Mouse (Mus musculus) bone marrow, adult 2 months (tissue): ENCODE data around the gene Adora2b. TPM values are rescaled to one million over a fixed set of nuclear protein-coding genes. Genes with fewer than 3 reads are reported as not detected.
"Not testable (repeated sequence)": the region's sequence is repeated elsewhere in the genome, so short reads cannot be mapped to it uniquely, and the experiment has no call there.

Experiments used
- H3K27ac ChIP-seq: fragments of 200-500 bp; 2 replicates; pipeline ENCODE4 v1.5.1; 2012; ENCODE audit warnings: low read depth, mild to moderate bottlenecking, control low read depth, inconsistent platforms, low read length; ENCODE audit not compliant: control insufficient read depth, poor library complexity, insufficient read depth
- H3K4me1 ChIP-seq: fragments of 200-500 bp; 2 replicates; pipeline ENCODE4 v1.6.1; 2011; ENCODE audit warnings: low read length; ENCODE audit not compliant: control insufficient read depth, insufficient read depth
- H3K4me3 ChIP-seq: fragments of 200-500 bp; replicated peaks from 2 replicates; pipeline ENCODE3; 2011; ENCODE audit warnings: mild to moderate bottlenecking, low read depth, low read length, control low read depth; ENCODE audit not compliant: control insufficient read depth
- CTCF ChIP-seq: fragments of 200-500 bp; IDR thresholded peaks from 2 replicates; pipeline ENCODE4 v1.5.1; 2011; ENCODE audit warnings: low read length, control low read depth; ENCODE audit not compliant: control insufficient read depth, insufficient read depth
- POLR2A ChIP-seq: fragments of 200-500 bp; IDR thresholded peaks from 2 replicates; pipeline ENCODE4 v1.6.1; 2011; ENCODE audit warnings: low read depth, mild to moderate bottlenecking, control low read depth, low read length, borderline replicate concordance; ENCODE audit not compliant: control insufficient read depth
- WGBS: fragments of 180-500 bp; shearing (Covaris S2); methylation state at CpG from one replicate; pipeline ENCODE4 v1.1.7; 2018; 5-methylcytosine and 5-hydroxymethylcytosine counted together
- polyA plus RNA-seq: library from polyadenylated mRNA; stranded (reverse); fragments of >200 nt; gene quantifications from 2 replicates; pipeline ENCODE4 v1.2.4, GENCODE M21; 2011; ENCODE audit warnings: low replicate concordance; ENCODE audit not compliant: missing spikeins, insufficient read depth, insufficient read length

Gene Adora2b
- polyA plus RNA-seq, 1 experiment: not detected

DNA sequence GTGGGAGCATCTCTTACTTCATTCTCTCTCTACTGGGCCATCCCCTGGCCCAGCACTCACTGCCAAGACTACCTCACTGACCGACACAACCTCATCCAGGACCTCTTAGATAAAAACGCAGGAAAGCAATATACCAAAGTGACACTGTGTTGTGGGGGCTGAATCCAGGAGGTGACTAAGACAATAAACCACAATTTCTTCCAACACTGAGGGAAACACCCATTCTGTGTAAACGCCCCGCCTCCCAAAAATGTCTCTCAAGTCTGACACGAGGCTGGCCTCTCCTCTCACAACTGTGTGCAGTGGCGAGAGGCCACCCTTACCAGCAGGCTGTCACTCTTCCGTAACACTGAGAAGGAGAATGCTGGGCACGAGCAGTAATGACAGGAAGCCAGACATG, 19.6 kb downstream of the Adora2b start:
- TF ChIP-seq POLR2A: no peak
- H3K4me3 ChIP-seq: no peak overlapping the region
- no peak overlapping the region for H3K27ac ChIP-seq
- no peaks in the 10 kb centered on the region for H3K4me1 ChIP-seq
- 66% methylated on average over 8 of the region's 8 CpGs for WGBS

DNA sequence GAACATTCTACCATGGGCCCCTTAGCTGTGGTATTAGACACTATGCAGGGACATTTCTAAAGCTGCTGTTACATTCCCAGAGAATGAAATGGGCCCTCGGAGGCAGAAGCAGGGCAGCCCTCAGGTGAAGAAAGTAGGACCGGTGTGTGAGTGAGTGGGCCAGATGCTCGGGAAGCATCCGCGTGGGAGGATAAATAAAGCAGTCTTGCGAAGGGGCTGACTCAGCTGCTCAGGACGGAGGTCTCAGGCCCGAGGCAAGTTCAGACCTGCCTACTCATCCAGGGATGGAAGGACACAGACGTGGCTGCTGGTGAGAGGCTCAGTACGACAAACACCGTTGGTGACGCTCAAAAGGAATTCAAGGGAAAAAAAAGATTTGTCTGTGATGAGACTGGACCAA, 20.3 kb downstream of the Adora2b start:
- no peaks in the 10 kb centered on the region for H3K4me1 ChIP-seq
- WGBS: 89% methylated on average over 12 of the region's 12 CpGs
- TF ChIP-seq CTCF (no peak), POLR2A (no peak)
- no peak overlapping the region for H3K27ac ChIP-seq
- H3K4me3 ChIP-seq: no peak overlapping the region

DNA sequence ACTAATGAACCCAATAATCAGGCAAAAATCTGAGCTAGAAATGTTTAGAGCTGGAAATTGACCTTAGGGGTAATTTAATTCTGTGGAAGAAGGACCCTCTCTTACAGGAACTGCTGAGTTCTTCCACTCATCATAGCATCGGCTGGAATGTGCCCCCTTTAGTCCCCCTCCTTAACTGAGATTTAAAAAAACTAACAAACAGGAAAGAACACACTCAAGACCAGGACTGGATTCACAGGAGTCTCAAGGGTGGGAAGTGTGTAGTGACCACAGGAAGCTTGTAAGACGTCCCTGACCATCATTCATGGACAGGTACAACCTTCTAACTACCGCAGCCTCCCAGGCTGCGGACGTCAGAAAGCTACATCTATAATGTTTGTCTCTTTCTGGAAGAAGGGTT, 22.1 kb downstream of the Adora2b start:
- 71% methylated on average over 5 of the region's 5 CpGs for WGBS
- Histone ChIP-seq H3K4me1 (no peaks in the 10 kb centered on the region), H3K4me3 (no peak overlapping the region), H3K27ac (no peak overlapping the region)
- TF ChIP-seq POLR2A: no peak
- no peak for TF ChIP-seq CTCF

DNA sequence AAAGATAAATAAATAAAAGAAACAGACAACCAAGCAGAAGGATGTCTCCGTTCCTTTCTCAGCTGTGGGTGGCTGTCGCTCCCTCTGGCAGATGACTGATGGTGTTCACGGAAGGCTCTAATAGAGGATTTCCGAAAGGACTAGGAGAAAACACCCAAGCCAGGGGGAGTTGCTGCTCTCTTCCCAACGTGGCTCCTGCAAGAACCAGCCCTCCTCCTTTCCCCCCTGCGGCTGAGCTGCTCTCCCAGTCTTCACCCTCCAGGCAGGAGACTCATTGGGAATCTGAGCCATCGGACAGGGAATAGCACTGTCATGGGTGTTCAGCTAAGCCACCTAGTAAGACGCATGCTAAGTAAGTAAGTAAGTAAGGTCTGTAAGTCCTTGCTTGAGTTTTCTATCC, 28.3 kb downstream of the Adora2b start:
- Histone ChIP-seq H3K27ac (no peak overlapping the region), H3K4me3 (no peak overlapping the region), H3K4me1 (no peaks in the 10 kb centered on the region)
- WGBS: 86% methylated on average over 8 of the region's 8 CpGs
- TF ChIP-seq CTCF (no peak), POLR2A (no peak)

DNA sequence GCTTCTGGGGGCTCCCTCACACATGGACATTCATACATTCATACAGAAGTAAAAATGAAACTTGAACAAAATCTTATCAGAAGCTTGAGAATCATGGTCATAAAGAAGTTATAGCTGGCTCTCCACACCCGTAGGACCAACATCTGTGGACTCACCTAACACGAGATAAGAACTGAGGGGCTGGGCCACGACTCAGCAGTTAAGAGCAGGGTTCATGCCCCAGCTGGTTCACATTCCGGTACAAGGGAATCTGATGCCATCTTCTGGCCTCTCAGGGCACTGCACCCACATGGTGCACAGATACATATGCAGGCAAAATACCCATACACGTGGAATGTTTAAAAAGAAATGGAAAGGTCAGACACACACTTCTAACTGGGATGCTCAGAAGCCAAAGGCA, 29.2 kb downstream of the Adora2b start:
- Histone ChIP-seq H3K27ac (no peak overlapping the region), H3K4me3 (no peak overlapping the region), H3K4me1 (no peaks in the 10 kb centered on the region)
- WGBS: 13% methylated on average over 5 of the region's 5 CpGs
- TF ChIP-seq CTCF: peak; percentile 84
- no peak for TF ChIP-seq POLR2A

DNA sequence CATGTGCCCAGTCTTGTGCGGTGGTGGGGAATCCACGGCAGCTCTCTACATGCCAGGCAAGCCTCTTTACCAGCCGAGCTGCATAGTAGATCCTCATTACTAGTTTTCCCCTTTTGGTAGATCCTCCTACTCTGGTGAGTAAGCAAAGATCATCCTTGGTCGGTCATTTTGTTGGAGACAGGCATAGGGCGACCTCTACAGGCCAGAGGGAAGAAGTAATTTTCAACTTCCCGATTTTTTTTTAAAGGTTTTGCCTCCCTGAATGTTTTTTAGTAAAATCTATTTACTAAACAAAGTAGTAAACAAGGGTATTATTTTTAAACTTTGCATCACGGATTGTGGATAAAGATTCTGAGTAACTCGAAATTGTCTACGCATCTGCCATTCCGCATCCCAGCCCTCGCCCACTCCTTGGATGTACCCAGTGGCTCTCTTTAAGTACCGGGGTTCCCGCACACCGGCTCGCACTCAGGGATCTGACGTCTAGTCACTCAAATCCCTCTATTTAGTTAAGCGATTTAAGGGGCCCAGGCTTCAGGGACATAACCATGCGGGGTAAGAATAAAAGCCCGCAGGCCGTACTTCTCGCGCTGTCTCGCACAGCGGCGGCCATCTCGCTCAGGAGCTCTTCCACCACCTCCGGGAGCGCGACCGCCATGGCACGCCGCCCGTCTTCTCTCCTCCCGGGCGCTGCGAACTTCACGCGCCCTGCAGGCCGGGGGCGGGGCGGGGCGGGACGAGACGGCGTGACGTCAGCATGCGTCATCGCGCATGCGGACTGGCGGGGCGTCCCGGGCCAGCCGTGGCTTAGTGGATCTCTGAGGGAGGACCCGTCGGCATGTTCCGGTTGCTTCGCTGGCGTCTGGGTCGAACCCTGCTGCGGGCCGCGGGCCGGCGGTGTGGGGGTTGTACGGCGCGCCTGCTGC, 32.2 kb downstream of the Adora2b start, which contains the start of the genes Zswim7 and Ttc19:
Gene Zswim7 (minus strand): TSS at position 701 of the 926 bp plus-strand sequence.
Gene Ttc19 (plus strand): TSS at position 799 of the 926 bp plus-strand sequence.
- WGBS: under 1% methylated on average over 66 of the region's 68 CpGs
- no peaks in the 10 kb centered on the region for H3K4me1 ChIP-seq
- TF ChIP-seq CTCF (peak; percentile 40; the same call in 1 of the 2 replicates), POLR2A (peak; percentile 82; the same call in 1 of the 2 replicates)

DNA sequence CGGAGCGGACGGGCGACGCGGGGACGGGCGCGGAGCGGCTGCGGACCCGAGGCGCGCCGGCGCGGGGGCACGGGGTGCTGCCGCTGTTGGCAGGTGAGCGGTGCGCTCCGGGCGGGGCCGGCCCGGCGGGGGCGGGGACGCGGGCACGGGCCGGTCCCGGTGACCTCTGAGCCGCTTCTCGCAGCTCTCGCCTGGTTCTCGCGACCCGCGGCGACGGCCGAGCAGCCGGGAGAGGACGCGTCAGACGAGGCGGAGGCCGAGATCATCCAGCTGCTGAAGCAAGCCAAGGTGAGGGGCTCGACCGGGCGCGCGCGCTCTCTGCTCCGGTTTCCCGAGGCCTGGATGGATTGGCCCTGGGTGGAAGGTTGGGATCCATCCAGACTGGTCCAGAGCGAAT, 32.8 kb downstream of the Adora2b start:
- no peak for TF ChIP-seq CTCF
- TF ChIP-seq POLR2A: no peak
- Histone ChIP-seq H3K4me3 (peak overlapping the region; percentile 89), H3K4me1 (no peaks in the 10 kb centered on the region), H3K27ac (peak overlapping the region; percentile 97)
- under 1% methylated on average over 56 of the region's 57 CpGs for WGBS

More for the DNA sequence above, 32.2 kb downstream of the Adora2b start, which contains the start of the genes Zswim7 and Ttc19:
- Histone ChIP-seq H3K4me3 (peak within 1 kb of the TSS; percentile 89), H3K27ac (peak within 1 kb of the TSS; percentile 97)

DNA sequence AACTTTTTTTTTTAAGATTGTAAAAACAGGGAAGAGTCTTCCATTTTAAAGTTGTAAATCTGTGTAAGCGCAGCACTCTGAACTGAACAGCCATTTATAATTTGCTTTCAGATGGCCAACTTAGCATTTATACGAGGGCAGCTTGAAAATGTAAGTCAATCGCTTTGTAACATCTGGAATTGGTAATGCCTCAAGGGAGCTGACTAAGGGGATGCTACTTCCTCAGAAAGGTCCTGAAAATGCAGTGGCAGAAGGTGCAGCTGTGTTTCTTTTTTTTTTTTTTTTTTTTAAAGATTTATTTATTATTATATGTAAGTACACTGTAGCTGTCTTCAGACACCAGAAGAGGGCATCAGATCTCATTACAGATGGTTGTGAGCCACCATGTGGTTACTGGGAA, 35.2 kb downstream of the Adora2b start:
- H3K27ac ChIP-seq, H3K4me1 ChIP-seq, H3K4me3 ChIP-seq: not testable (repeated sequence)
- WGBS: 88% methylated on average over 3 of the region's 3 CpGs

DNA sequence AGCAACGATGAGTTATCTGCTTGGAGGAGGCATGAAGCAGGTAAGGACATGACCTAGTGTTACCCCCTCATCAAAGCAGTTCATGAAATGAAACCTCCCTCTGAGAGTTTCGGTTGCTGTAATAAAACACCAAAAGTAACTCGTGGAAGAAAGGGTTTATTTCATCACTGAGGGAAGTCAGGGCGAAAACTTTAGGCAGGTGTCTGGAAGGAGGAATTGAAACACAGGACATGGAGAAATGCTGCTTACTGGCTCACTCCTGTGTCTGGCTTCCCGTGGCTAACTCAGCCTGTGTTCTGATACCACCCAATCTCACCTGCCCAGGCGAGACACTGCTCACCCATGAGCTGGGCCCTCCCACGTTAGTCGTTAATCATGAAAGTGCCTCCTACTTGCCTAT, 36.2 kb downstream of the Adora2b start:
- WGBS: 62% methylated on average over 8 of the region's 8 CpGs
- no peak overlapping the region for H3K27ac ChIP-seq
- H3K4me1 ChIP-seq: no peaks in the 10 kb centered on the region
- H3K4me3 ChIP-seq: no peak overlapping the region
- TF ChIP-seq POLR2A (no peak), CTCF (no peak)
